Mouse (Mus musculus) thymus, adult 18-20 months (tissue): ENCODE data around the gene Ccdc85c.

Source experiments
- DNase-seq, 2 experiments: peaks; one replicate each; pipeline ENCODE4 v3.0.0; 2022; ENCODE audit warnings: mixed read lengths in 2 of 2

Gene Ccdc85c

GRCm38 (mm10) chr12:108267653-108268052 is 7.6 kb downstream of the Ccdc85c start:
- DNase-seq: no peak

- DNase-seq: no peak
Measured at GRCm38 (mm10) chr12:108265831-108266619, 9.2 kb downstream of the Ccdc85c start.

GRCm38 (mm10) chr12:108264918-108265317 is 10.3 kb downstream of the Ccdc85c start:
- no peak for DNase-seq

GRCm38 (mm10) chr12:108260950-108261349 is 14.3 kb downstream of the Ccdc85c start:
- no peak for DNase-seq

- DNase-seq: no peak
Measured at GRCm38 (mm10) chr12:108259322-108260049, 15.7 kb downstream of the Ccdc85c start.

GRCm38 (mm10) chr12:108256734-108257133 is 18.5 kb downstream of the Ccdc85c start:
- DNase-seq: no peak

GRCm38 (mm10) chr12:108255960-108256359 is 19.3 kb downstream of the Ccdc85c start:
- no peak for DNase-seq

- DNase-seq: no peak
Measured at GRCm38 (mm10) chr12:108255511-108255919, 19.7 kb downstream of the Ccdc85c start.

GRCm38 (mm10) chr12:108253042-108253441 is 22.2 kb downstream of the Ccdc85c start:
- no peak for DNase-seq

GRCm38 (mm10) chr12:108251825-108252542 is 23.2 kb downstream of the Ccdc85c start:
- no peak for DNase-seq

- DNase-seq: no peak
Measured at GRCm38 (mm10) chr12:108251034-108251792, 24.0 kb downstream of the Ccdc85c start.

GRCm38 (mm10) chr12:108249522-108249921 is 25.7 kb downstream of the Ccdc85c start:
- no peak for DNase-seq

- DNase-seq: no peak
Measured at GRCm38 (mm10) chr12:108249019-108249418, 26.2 kb downstream of the Ccdc85c start.

GRCm38 (mm10) chr12:108246759-108247500 is 28.3 kb downstream of the Ccdc85c start:
- DNase-seq: no peak

GRCm38 (mm10) chr12:108245579-108245978 is 29.6 kb downstream of the Ccdc85c start:
- DNase-seq: no peak

- no peak for DNase-seq
Measured at GRCm38 (mm10) chr12:108244778-108245177, 30.4 kb downstream of the Ccdc85c start.

- DNase-seq: no peak
Measured at GRCm38 (mm10) chr12:108242243-108242745, 32.9 kb downstream of the Ccdc85c start.

- no peak for DNase-seq
Measured at GRCm38 (mm10) chr12:108241626-108242025, 33.6 kb downstream of the Ccdc85c start.

GRCm38 (mm10) chr12:108240953-108241588 is 34.2 kb downstream of the Ccdc85c start:
- no peak for DNase-seq

GRCm38 (mm10) chr12:108240401-108240890 is 34.8 kb downstream of the Ccdc85c start:
- no peak for DNase-seq

GRCm38 (mm10) chr12:108239441-108239840 is 35.8 kb downstream of the Ccdc85c start:
- no peak for DNase-seq
